Mouse (Mus musculus) ES-E14 (cell line): ENCODE data around the gene Epha8. TPM values are rescaled to one million over a fixed set of nuclear protein-coding genes. Genes with fewer than 3 reads are reported as not detected.

Experiments used
- DNase-seq: peaks from one replicate; pipeline ENCODE4 v3.0.0-alpha.2; 2013; ENCODE audit warnings: low read depth, low spot score
- H3K27ac ChIP-seq: 2 replicates; pipeline ENCODE4 v1.5.1; 2012; ENCODE audit warnings: low read depth, mild to moderate bottlenecking, low read length, moderate library complexity, mixed read lengths; ENCODE audit not compliant: poor library complexity, insufficient read depth, severe bottlenecking
- H3K36me3 ChIP-seq: 2 replicates; pipeline ENCODE4 v1.6.1; 2012; ENCODE audit warnings: mild to moderate bottlenecking, low read length, moderate library complexity, mixed read lengths; ENCODE audit not compliant: control insufficient read depth, poor library complexity, insufficient read depth, severe bottlenecking
- H3K4me1 ChIP-seq, 2 experiments: fragments of 150-350 bp in 1 of 2; sonication (generic) in 1 of 2; 2 replicates each; pipeline ENCODE4 v1.6.1; 2012; ENCODE audit warnings: low read length in 2 of 2, mild to moderate bottlenecking in 1 of 2, mixed read lengths in 1 of 2; ENCODE audit not compliant: control insufficient read depth in 2 of 2, insufficient read depth in 2 of 2, poor library complexity in 1 of 2
- H3K4me3 ChIP-seq, 2 experiments: fragments of 150-350 bp in 1 of 2; sonication (generic) in 1 of 2; 2 replicates each; pipeline ENCODE4 v1.5.1; 2012; ENCODE audit warnings: low read length in 2 of 2, low read depth in 1 of 2, mild to moderate bottlenecking in 1 of 2, mixed read lengths in 1 of 2; ENCODE audit not compliant: insufficient read depth in 1 of 2, poor library complexity in 1 of 2, severe bottlenecking in 1 of 2
- H3K9ac ChIP-seq: 2 replicates; pipeline ENCODE4 v1.6.1; 2012; ENCODE audit warnings: low read depth, mild to moderate bottlenecking, low read length, mixed read lengths; ENCODE audit not compliant: poor library complexity, insufficient read depth, severe bottlenecking
- H3K9me3 ChIP-seq: fragments of 150-350 bp; sonication (generic); 2 replicates; pipeline ENCODE4 v1.6.1; 2012; ENCODE audit warnings: low read depth, mild to moderate bottlenecking, low read length; ENCODE audit not compliant: control insufficient read depth, insufficient read depth
- CHD2 ChIP-seq: IDR thresholded peaks from 2 replicates; pipeline ENCODE4 v1.6.1; 2014; ENCODE audit warnings: mild to moderate bottlenecking, low read depth, low read length, inconsistent platforms
- HCFC1 ChIP-seq: IDR thresholded peaks from 2 replicates; pipeline ENCODE4 v1.6.1; 2012; ENCODE audit warnings: low read length, inconsistent platforms, borderline replicate concordance; ENCODE audit not compliant: insufficient read depth
- MAFK ChIP-seq: IDR thresholded peaks from 2 replicates; pipeline ENCODE4 v1.6.1; 2014; ENCODE audit warnings: mild to moderate bottlenecking, low read depth, low read length, inconsistent platforms; ENCODE audit not compliant: insufficient read depth
- ZC3H11A ChIP-seq: IDR thresholded peaks from 2 replicates; pipeline ENCODE4 v1.6.1; 2012; ENCODE audit warnings: low read depth, mild to moderate bottlenecking, inconsistent platforms, low read length, borderline replicate concordance
- ZNF384 ChIP-seq: IDR thresholded peaks from 2 replicates; pipeline ENCODE4 v1.6.1; 2012; ENCODE audit warnings: low read depth, low read length, inconsistent platforms
- in situ Hi-C, 2 experiments: fragments of 600-800 bp; cut with MboI; formaldehyde crosslinking; loops; one replicate each; pipeline ENCODE4 v1.15.1; 2025; ENCODE audit warnings: low sequenced_read_pairs in 2 of 2, inconsistent platforms in 1 of 2; ENCODE audit not compliant: unreplicated experiment in 2 of 2
- total RNA-seq: library from RNA; depleted of rRNA; stranded (reverse); fragments of 300-350 nt; gene quantifications from 2 replicates; pipeline ENCODE4 v1.2.3, GENCODE M21; 2012

Epha8 gene
- total RNA-seq, 1 experiment: 1.0 TPM

GRCm38 (mm10) chr4:136997723-136998345, 41.2 kb upstream of the Epha8 start:
- in situ Hi-C loops: no loop called here
- H3K27ac ChIP-seq: no peak overlapping the region
- H3K36me3 ChIP-seq: peaks cover 30% of the 10 kb centered on the region

GRCm38 (mm10) chr4:136996933-136997332, 40.3 kb upstream of the Epha8 start:
- no peak overlapping the region for H3K4me3 ChIP-seq
- H3K9me3 ChIP-seq: no peaks in the 10 kb centered on the region
- no peak overlapping the region for H3K9ac ChIP-seq
- in situ Hi-C loops: no loop called here
- DNase-seq: no peak
- TF ChIP-seq ZNF384 (no peak), CHD2 (no peak), HCFC1 (no peak), MAFK (no peak)
- no peak overlapping the region for H3K27ac ChIP-seq
- H3K36me3 ChIP-seq: peaks cover 30% of the 10 kb centered on the region
- H3K4me1 ChIP-seq: peaks cover 0 to 4% of the 10 kb centered on the region in 2 experiments; a peak in 1 of 4 replicates

More at GRCm38 (mm10) chr4:136997723-136998345, 41.2 kb upstream of the Epha8 start:
- peaks cover 0 to 4% of the 10 kb centered on the region in 2 experiments; a peak in 1 of 4 replicates for H3K4me1 ChIP-seq
- TF ChIP-seq CHD2 (no peak), ZNF384 (no peak), HCFC1 (no peak), ZC3H11A (no peak), MAFK (no peak)
- no peak for DNase-seq
- H3K9ac ChIP-seq: no peak overlapping the region
- H3K4me3 ChIP-seq: no peak overlapping the region
- H3K9me3 ChIP-seq: no peaks in the 10 kb centered on the region

- no peak overlapping the region for H3K4me3 ChIP-seq
- no peak for DNase-seq
- peaks cover 34% of the 10 kb centered on the region for H3K36me3 ChIP-seq
- no peak overlapping the region for H3K9ac ChIP-seq
- H3K27ac ChIP-seq: no peak overlapping the region
- peaks cover 0 to 4% of the 10 kb centered on the region in 2 experiments; a peak in 1 of 4 replicates for H3K4me1 ChIP-seq
- TF ChIP-seq MAFK (no peak), ZNF384 (no peak), HCFC1 (no peak), ZC3H11A (no peak), CHD2 (no peak)
- no peaks in the 10 kb centered on the region for H3K9me3 ChIP-seq
- in situ Hi-C loops: no loop called here
Observed at GRCm38 (mm10) chr4:136995361-136995760, 38.7 kb upstream of the Epha8 start.

- no peaks in the 10 kb centered on the region for H3K9me3 ChIP-seq
- H3K27ac ChIP-seq: no peak overlapping the region
- H3K4me1 ChIP-seq: peaks cover 0 to 9% of the 10 kb centered on the region in 2 experiments; a peak in 1 of 4 replicates
- in situ Hi-C loops: no loop called here
- no peak overlapping the region for H3K4me3 ChIP-seq
- TF ChIP-seq MAFK (no peak), ZC3H11A (no peak), HCFC1 (no peak), ZNF384 (no peak), CHD2 (no peak)
- H3K36me3 ChIP-seq: peaks cover 5% of the 10 kb centered on the region; the same call in 1 of the 2 replicates
- DNase-seq: no peak
- H3K9ac ChIP-seq: no peak overlapping the region
Observed at GRCm38 (mm10) chr4:136981993-136982695, 25.5 kb upstream of the Epha8 start.
